ENCODE assay signal across 27 mouse cellular contexts in the genomic region with DNA sequence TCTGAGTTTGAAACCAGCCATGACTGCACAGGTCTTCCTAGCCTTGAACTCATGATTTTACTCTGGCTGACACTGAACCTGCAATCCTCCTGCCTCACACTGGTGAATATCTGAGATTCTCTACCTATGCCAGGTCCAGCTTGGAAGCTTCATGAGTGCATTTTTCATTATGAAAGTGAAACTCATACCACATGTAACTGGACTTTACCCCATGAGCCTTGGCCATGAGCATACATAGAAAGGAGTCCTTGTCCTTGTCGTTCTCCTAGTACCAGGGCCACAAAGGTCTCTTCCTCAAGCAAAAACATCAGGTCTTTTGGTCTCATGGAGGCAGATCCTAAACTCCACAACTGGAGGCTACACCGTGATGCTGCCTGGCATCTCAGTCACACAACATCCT. TPM values are rescaled to one million over a fixed set of nuclear protein-coding genes. Genes with fewer than 3 reads are reported as not detected.
DNase-seq lines count a peak whose midpoint lies in the region; ATAC-seq and TF ChIP-seq lines count a peak whose summit lies in the region.
"Had no signal": no experiment of that assay in that cellular context is flagged by ENCODE, and none has a peak within 500 bp of the region (broad histone marks: within the 10 kb centered on the region; RNA-seq: fewer than 3 reads in every experiment).

No protein-coding gene starts in this region.

- no peak overlapping the region for H3K4me2 ChIP-seq in liver, embryonic 12.5 days
- H3K4me2 ChIP-seq in intestine, postnatal 0 days (replicated peaks; ENCODE audit: low read depth) = no peak overlapping the region
- no peak overlapping the region for H3K4me2 ChIP-seq in forebrain, embryonic 14.5 days (ENCODE audit: low read length)
- H3K4me2 ChIP-seq: embryonic facial prominence, embryonic 13.5 days; embryonic facial prominence, embryonic 15.5 days; forebrain, embryonic 12.5 days; forebrain, embryonic 15.5 days had no signal

- no peaks in the 10 kb centered on the region for H3K36me3 ChIP-seq in liver, adult 2 months (ENCODE audit: control insufficient read depth, insufficient read depth, low read length)
- no peaks in the 10 kb centered on the region for H3K36me3 ChIP-seq in liver, embryonic 12.5 days
- no peaks in the 10 kb centered on the region for H3K36me3 ChIP-seq in intestine, postnatal 0 days (ENCODE audit: control insufficient read depth, insufficient read depth)
- H3K36me3 ChIP-seq in forebrain, embryonic 14.5 days (ENCODE audit: control insufficient read depth, insufficient read depth, low read length) = no peaks in the 10 kb centered on the region
- H3K36me3 ChIP-seq: embryonic facial prominence, embryonic 13.5 days; embryonic facial prominence, embryonic 15.5 days; forebrain, embryonic 10.5 days; forebrain, embryonic 12.5 days; forebrain, embryonic 15.5 days; G1E had no signal

- no peaks in the 10 kb centered on the region for H3K9me3 ChIP-seq in liver, embryonic 12.5 days (replicated peaks)
- no peaks in the 10 kb centered on the region for H3K9me3 ChIP-seq in intestine, postnatal 0 days (ENCODE audit: control insufficient read depth)
- H3K9me3 ChIP-seq in forebrain, embryonic 14.5 days (replicated peaks; ENCODE audit: control insufficient read depth, low read length) = no peaks in the 10 kb centered on the region
- H3K9me3 ChIP-seq: embryonic facial prominence, embryonic 13.5 days; embryonic facial prominence, embryonic 15.5 days; forebrain, embryonic 10.5 days; forebrain, embryonic 12.5 days; forebrain, embryonic 15.5 days had no signal

- peak; percentile 73 for DNase-seq in liver, adult 2 months (ENCODE audit: extremely low read depth, low read depth, low spot score)
- no peak for DNase-seq in embryo, embryonic 10.5 days (ENCODE audit: low spot score)
- DNase-seq in forebrain, embryonic 14.5 days (ENCODE audit: low spot score) = no peak
- DNase-seq: adrenal gland, adult 8-10 months; adrenal gland, postnatal 14 days; adrenal gland, postnatal 36 days; B cell, adult 2 months; cerebellum, adult 11-12 months; cerebellum, adult 2 months; cerebellum, adult 9-10 months; cerebellum, postnatal 10 days; cerebellum, postnatal 25 days; embryo, embryonic 11 days; forebrain, postnatal 0 days had no signal

- no peak overlapping the region for H3K9ac ChIP-seq in liver, adult 2 months (ENCODE audit: low read depth, low read length)
- no peak overlapping the region for H3K9ac ChIP-seq in liver, embryonic 12.5 days
- no peak overlapping the region for H3K9ac ChIP-seq in intestine, postnatal 0 days (ENCODE audit: low read depth, low read length)
- no peak overlapping the region for H3K9ac ChIP-seq in forebrain, embryonic 14.5 days (ENCODE audit: low read length)
- H3K9ac ChIP-seq: embryonic facial prominence, embryonic 13.5 days; embryonic facial prominence, embryonic 15.5 days; forebrain, embryonic 12.5 days; forebrain, embryonic 15.5 days; forebrain, postnatal 0 days had no signal

- no peak for TF ChIP-seq CTCF in liver, adult 2 months (IDR thresholded peaks at IDR 0.05; ENCODE audit: low read depth, low read length)
- TF ChIP-seq CTCF in intestine, postnatal 0 days (IDR thresholded peaks at IDR 0.05; ENCODE audit: low read depth) = no peak

- no peak for ATAC-seq in liver, embryonic 12.5 days
- ATAC-seq in intestine, postnatal 0 days = peak; percentile 71
- ATAC-seq in forebrain, embryonic 14.5 days = no peak
- ATAC-seq: activated CD4-positive, CD25-positive, alpha-beta regulatory T cell, adult 4 months; CD4-positive, CD25-positive, alpha-beta regulatory T cell, adult 4 months; forebrain, embryonic 15.5 days; forebrain, postnatal 0 days; Patski had no signal

- TF ChIP-seq POLR2A in liver, adult 2 months (IDR thresholded peaks at IDR 0.05; ENCODE audit: extremely low read depth, insufficient read depth, low read length) = no peak

- 47% methylated on average over 2 of the region's 2 CpGs for WGBS in liver, adult 2 months
- 69% methylated on average over 2 of the region's 2 CpGs for WGBS in liver, embryonic 12.5 days (ENCODE audit: insufficient replicate concordance)
- 63% methylated on average over 2 of the region's 2 CpGs for WGBS in intestine, postnatal 0 days
- WGBS in forebrain, embryonic 14.5 days = 87% methylated on average over 2 of the region's 2 CpGs

- peak overlapping the region; percentile 6; the same call in 1 of the 2 replicates for H3K27ac ChIP-seq in liver, adult 2 months (replicated peaks; ENCODE audit: insufficient read depth, low read depth, low read length)
- H3K27ac ChIP-seq in liver, embryonic 12.5 days = no peak overlapping the region
- H3K27ac ChIP-seq in intestine, postnatal 0 days (ENCODE audit: low read depth, low read length) = peak overlapping the region; percentile 23; the same call in 1 of the 2 replicates
- H3K27ac ChIP-seq in forebrain, embryonic 14.5 days (ENCODE audit: low read depth, low read length) = no peak overlapping the region
- H3K27ac ChIP-seq: embryonic facial prominence, embryonic 13.5 days; embryonic facial prominence, embryonic 15.5 days; forebrain, embryonic 10.5 days; forebrain, embryonic 12.5 days; forebrain, embryonic 15.5 days had no signal

- no peak overlapping the region for H3K4me3 ChIP-seq in liver, adult 2 months (ENCODE audit: insufficient read depth, low read depth, low read length)
- no peak overlapping the region for H3K4me3 ChIP-seq in liver, embryonic 12.5 days
- H3K4me3 ChIP-seq in intestine, postnatal 0 days (ENCODE audit: low read depth, low read length) = no peak overlapping the region
- H3K4me3 ChIP-seq in forebrain, embryonic 14.5 days (ENCODE audit: low read depth, low read length) = no peak overlapping the region
- H3K4me3 ChIP-seq: embryonic facial prominence, embryonic 13.5 days; embryonic facial prominence, embryonic 15.5 days; erythroblast, embryonic 14.5 days; forebrain, embryonic 10.5 days; forebrain, embryonic 12.5 days; forebrain, embryonic 15.5 days had no signal

- H3K27me3 ChIP-seq in liver, adult 2 months (ENCODE audit: control insufficient read depth, insufficient read depth, low read length) = no peaks in the 10 kb centered on the region
- H3K27me3 ChIP-seq in liver, embryonic 12.5 days (replicated peaks) = no peaks in the 10 kb centered on the region
- no peaks in the 10 kb centered on the region for H3K27me3 ChIP-seq in intestine, postnatal 0 days (replicated peaks; ENCODE audit: control insufficient read depth, insufficient read depth, low read length)
- no peaks in the 10 kb centered on the region for H3K27me3 ChIP-seq in forebrain, embryonic 14.5 days (replicated peaks; ENCODE audit: control insufficient read depth, insufficient read depth, low read length)
- H3K27me3 ChIP-seq: CH12.LX; embryonic facial prominence, embryonic 13.5 days; embryonic facial prominence, embryonic 15.5 days; forebrain, embryonic 15.5 days; Patski had no signal

- H3K4me1 ChIP-seq in liver, adult 2 months (ENCODE audit: control insufficient read depth, insufficient read depth, low read length) = peaks cover 17% of the 10 kb centered on the region
- 0 out of 2 replicates have a peak, but pooled peaks cover 6% of the 10 kb centered on the region for H3K4me1 ChIP-seq in liver, embryonic 12.5 days
- no peaks in the 10 kb centered on the region for H3K4me1 ChIP-seq in intestine, postnatal 0 days (replicated peaks; ENCODE audit: control insufficient read depth, insufficient read depth, low read length)
- H3K4me1 ChIP-seq in forebrain, embryonic 14.5 days (ENCODE audit: control insufficient read depth, insufficient read depth, low read length) = no peaks in the 10 kb centered on the region
- H3K4me1 ChIP-seq: embryonic facial prominence, embryonic 13.5 days; embryonic facial prominence, embryonic 15.5 days; forebrain, embryonic 10.5 days; forebrain, embryonic 12.5 days; forebrain, embryonic 15.5 days had no signal

- no peaks in the 10 kb centered on the region for H3K79me2 ChIP-seq in liver, adult 2 months (ENCODE audit: control insufficient read depth, insufficient read depth, low read length)

RNA-seq across cellular contexts. Expression of gene Dusp6, which starts 9.6 kb away (rescaled TPM):
- 29.3 and 29.9 TPM in 2 replicates for total RNA-seq in liver, adult 2 months (2014; rRNA removed)
- 45.5 and 48.4 TPM in 2 replicates for polyA plus RNA-seq in liver, adult 2 months (2012; rRNA removed)
- polyA plus RNA-seq in liver, embryonic 12.5 days (2016; fragmentation: Nextera tagmentation; extraction: Ambion mirVana) = 17.9 and 18.7 TPM in 2 replicates
- 27.9 and 34.6 TPM in 2 replicates for polyA plus RNA-seq in intestine, postnatal 0 days (2015; fragmentation: Nextera tagmentation; extraction: Ambion mirVana)
- 34.1 and 40.1 TPM in 2 replicates for polyA plus RNA-seq in forebrain, embryonic 14.5 days (2014; fragmentation: Nextera tagmentation; extraction: Ambion mirVana)
- polyA plus RNA-seq: G1E had no signal

Comparison
In these comparisons a context has a peak if more than half of its experiments do, and no peak if none do; other contexts are left out.
1. H3K27ac ChIP-seq: peak in liver, adult 2 months (single experiment) and intestine, postnatal 0 days (single experiment); none in liver, embryonic 12.5 days (single experiment) and forebrain, embryonic 14.5 days (single experiment).